Mouse (Mus musculus): ENCODE data around the gene Esrp2. TPM values are rescaled to one million over a fixed set of nuclear protein-coding genes. Genes with fewer than 3 reads are reported as not detected.

Gene Esrp2
- polyA plus RNA-seq, 1 experiment from 2014 or later = 24.0 TPM

DNA sequence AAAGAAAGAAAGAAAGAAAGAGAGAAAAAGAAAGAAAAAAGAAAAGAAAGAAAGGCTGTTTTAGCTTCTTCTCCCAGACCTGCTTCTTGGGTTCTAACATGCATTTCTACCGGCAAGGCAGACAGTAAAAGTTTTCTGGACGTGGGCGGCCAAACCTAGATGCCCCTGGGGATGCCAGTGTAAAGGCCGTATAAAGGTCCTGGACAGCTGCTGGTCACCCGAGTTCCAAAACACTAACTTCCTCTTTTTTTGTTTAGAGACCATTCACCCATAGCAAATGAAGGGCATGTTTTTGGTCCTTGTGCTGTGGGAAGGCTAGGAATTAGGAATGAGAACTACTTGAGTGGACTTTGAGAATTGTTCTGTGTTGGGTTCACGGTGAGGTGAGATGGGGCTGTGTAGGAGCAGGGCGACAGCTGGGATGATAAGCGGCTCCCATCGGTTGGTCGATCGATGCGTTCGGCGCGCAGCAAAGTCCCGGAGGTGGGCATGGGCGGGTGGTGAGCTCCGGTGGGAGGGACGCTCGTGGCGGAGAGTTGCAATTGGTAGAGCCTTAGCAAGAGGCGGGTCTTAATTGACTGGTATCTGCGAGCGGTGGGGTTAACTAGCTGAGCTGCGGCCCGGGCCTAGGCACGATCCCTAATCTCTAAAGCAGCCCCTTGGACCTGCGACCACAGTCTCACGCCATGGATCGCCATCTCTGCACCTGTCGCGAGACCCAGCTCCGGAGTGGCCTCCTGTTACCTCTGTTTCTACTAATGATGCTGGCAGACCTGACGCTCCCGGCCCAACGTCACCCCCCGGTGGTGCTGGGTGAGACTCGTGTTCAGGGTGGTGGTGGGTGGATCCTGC, 13.3 kb upstream of the Esrp2 start, which contains the start of gene Pla2g15:
Gene Pla2g15 (plus strand): TSS at position 599 of the 852 bp plus-strand sequence.
- no peaks in the 10 kb centered on the region for H3K9me3 ChIP-seq (ENCODE audit: low read length)
- peak within 1 kb of the TSS; percentile 64 for H3K4me3 ChIP-seq (ENCODE audit: low read depth, low read length)
- H3K4me2 ChIP-seq (ENCODE audit: low read depth, low read length) = peak within 1 kb of the TSS; percentile 84
- peak within 1 kb of the TSS; percentile 79 for H3K27ac ChIP-seq (ENCODE audit: low read depth)
- no peaks in the 10 kb centered on the region for H3K36me3 ChIP-seq (replicated peaks; ENCODE audit: insufficient read depth, low read length)
- 1% methylated on average over 38 of the region's 38 CpGs for WGBS (ENCODE audit: insufficient replicate concordance)
- peak within 1 kb of the TSS; percentile 45 for H3K9ac ChIP-seq (replicated peaks)
- peaks cover 10% of the 10 kb centered on the region; the same call in 1 of the 2 replicates for H3K4me1 ChIP-seq (ENCODE audit: insufficient read depth)
- TF ChIP-seq EP300 (IDR thresholded peaks at IDR 0.05; ENCODE audit: low read depth) (no peak), CTCF (IDR thresholded peaks at IDR 0.05; ENCODE audit: low read depth) (no peak)
- ATAC-seq (peak; percentile 95), DNase-seq (peak; percentile 93)
- H3K27me3 ChIP-seq (ENCODE audit: insufficient read depth, low read length) = no peaks in the 10 kb centered on the region

DNA sequence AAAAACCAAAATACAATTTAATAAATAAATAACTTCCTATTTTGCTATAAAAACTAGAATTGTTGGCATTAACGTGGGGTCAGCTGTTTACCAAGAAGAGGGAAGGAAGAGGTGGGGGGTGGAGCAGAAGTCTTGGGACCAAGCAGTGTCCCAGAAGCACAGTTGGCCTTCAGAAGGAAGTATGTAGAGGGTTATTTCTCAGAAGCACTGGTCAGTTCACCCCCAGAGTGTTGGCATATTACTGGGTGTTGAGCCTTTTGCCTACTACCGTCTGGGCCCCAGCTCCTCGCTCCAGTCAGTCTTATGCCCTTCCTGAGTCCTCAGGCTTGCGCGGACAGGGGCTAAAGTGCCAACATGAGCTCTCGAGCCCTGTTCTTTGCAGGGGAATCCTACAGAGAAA, 12.3 kb upstream of the Esrp2 start:
- no peak overlapping the region for H3K4me3 ChIP-seq (ENCODE audit: low read depth, low read length)
- H3K27ac ChIP-seq (ENCODE audit: low read depth) = peak overlapping the region; percentile 48; the same call in 1 of the 2 replicates
- no peak for TF ChIP-seq EP300 (IDR thresholded peaks at IDR 0.05; ENCODE audit: low read depth)
- TF ChIP-seq CTCF (IDR thresholded peaks at IDR 0.05; ENCODE audit: low read depth) = no peak
- no peaks in the 10 kb centered on the region for H3K36me3 ChIP-seq (replicated peaks; ENCODE audit: insufficient read depth, low read length)
- no peak overlapping the region for H3K9ac ChIP-seq (replicated peaks)
- H3K27me3 ChIP-seq (ENCODE audit: insufficient read depth, low read length) = no peaks in the 10 kb centered on the region
- ATAC-seq (no peak), DNase-seq (no peak)
- WGBS (ENCODE audit: insufficient replicate concordance) = 77% methylated on average over 6 of the region's 6 CpGs
- H3K9me3 ChIP-seq (ENCODE audit: low read length) = no peaks in the 10 kb centered on the region
- no peak overlapping the region; the same call in 1 of the 2 replicates for H3K4me2 ChIP-seq (ENCODE audit: low read depth, low read length)
- peaks cover 10% of the 10 kb centered on the region; the same call in 1 of the 2 replicates for H3K4me1 ChIP-seq (ENCODE audit: insufficient read depth)

- 0 out of 2 replicates have a peak overlapping the region, but pooled peaks have one; percentile 48 for H3K27ac ChIP-seq (ENCODE audit: low read depth)
- no peak overlapping the region for H3K4me2 ChIP-seq (ENCODE audit: low read depth, low read length)
- H3K36me3 ChIP-seq (replicated peaks; ENCODE audit: insufficient read depth, low read length) = no peaks in the 10 kb centered on the region
- TF ChIP-seq EP300 (IDR thresholded peaks at IDR 0.05; ENCODE audit: low read depth) = no peak
- no peak for TF ChIP-seq CTCF (IDR thresholded peaks at IDR 0.05; ENCODE audit: low read depth)
- 66% methylated on average over 6 of the region's 6 CpGs for WGBS (ENCODE audit: insufficient replicate concordance)
- H3K9ac ChIP-seq (replicated peaks) = no peak overlapping the region
- DNase-seq = no peak
- no peaks in the 10 kb centered on the region for H3K27me3 ChIP-seq (ENCODE audit: insufficient read depth, low read length)
- no peak overlapping the region for H3K4me3 ChIP-seq (ENCODE audit: low read depth, low read length)
- ATAC-seq = no peak
- H3K4me1 ChIP-seq (ENCODE audit: insufficient read depth) = peaks cover 10% of the 10 kb centered on the region; the same call in 1 of the 2 replicates
- no peaks in the 10 kb centered on the region for H3K9me3 ChIP-seq (ENCODE audit: low read length)
Measured at GRCm38 (mm10) chr8:106147868-106148565, 11.2 kb upstream of the Esrp2 start.

GRCm38 (mm10) chr8:106146014-106146413, 9.2 kb upstream of the Esrp2 start:
- Histone ChIP-seq H3K4me3 (ENCODE audit: low read depth, low read length) (no peak overlapping the region), H3K4me2 (ENCODE audit: low read depth, low read length) (no peak overlapping the region), H3K9ac (replicated peaks) (no peak overlapping the region), H3K4me1 (ENCODE audit: insufficient read depth) (peaks cover 12% of the 10 kb centered on the region), H3K27ac (ENCODE audit: low read depth) (no peak overlapping the region), H3K36me3 (replicated peaks; ENCODE audit: insufficient read depth, low read length) (no peaks in the 10 kb centered on the region), H3K9me3 (ENCODE audit: low read length) (no peaks in the 10 kb centered on the region), H3K27me3 (ENCODE audit: insufficient read depth, low read length) (no peaks in the 10 kb centered on the region)
- WGBS (ENCODE audit: insufficient replicate concordance) = 61% methylated on average over 4 of the region's 4 CpGs
- no peak for DNase-seq
- TF ChIP-seq CTCF (IDR thresholded peaks at IDR 0.05; ENCODE audit: low read depth) = no peak
- no peak for TF ChIP-seq EP300 (IDR thresholded peaks at IDR 0.05; ENCODE audit: low read depth)
- no peak for ATAC-seq

DNA sequence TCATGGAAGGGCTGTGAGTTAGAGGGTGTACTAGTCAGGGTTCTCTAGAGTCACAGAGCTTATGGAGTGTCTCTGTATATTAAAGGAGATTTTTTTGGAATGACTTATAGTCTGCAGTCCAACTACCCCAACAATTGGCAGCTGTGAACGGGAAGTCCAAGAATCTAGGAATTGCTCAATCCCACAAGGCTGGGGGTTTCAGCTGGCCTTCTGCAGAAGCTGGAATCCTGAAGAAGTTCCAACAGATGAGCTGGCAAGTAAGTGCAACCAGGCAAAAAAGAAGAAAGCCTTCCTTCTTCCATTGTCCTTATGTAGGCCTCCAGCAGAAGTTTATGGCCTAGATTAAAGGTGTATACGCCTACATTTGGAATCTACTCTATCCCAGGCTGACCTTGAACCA, 8.6 kb upstream of the Esrp2 start:
- Histone ChIP-seq H3K27ac (ENCODE audit: low read depth) (no peak overlapping the region), H3K9ac (replicated peaks) (no peak overlapping the region), H3K9me3 (ENCODE audit: low read length) (no peaks in the 10 kb centered on the region), H3K4me2 (ENCODE audit: low read depth, low read length) (no peak overlapping the region), H3K27me3 (ENCODE audit: insufficient read depth, low read length) (no peaks in the 10 kb centered on the region), H3K4me3 (ENCODE audit: low read depth, low read length) (no peak overlapping the region), H3K36me3 (replicated peaks; ENCODE audit: insufficient read depth, low read length) (no peaks in the 10 kb centered on the region), H3K4me1 (ENCODE audit: insufficient read depth) (peaks cover 6% of the 10 kb centered on the region)
- ATAC-seq (no peak), DNase-seq (no peak)
- TF ChIP-seq EP300 (IDR thresholded peaks at IDR 0.05; ENCODE audit: low read depth) = no peak
- TF ChIP-seq CTCF (IDR thresholded peaks at IDR 0.05; ENCODE audit: low read depth) = no peak
- WGBS (ENCODE audit: insufficient replicate concordance) = 64% methylated on average over 2 of the region's 2 CpGs

GRCm38 (mm10) chr8:106140769-106141168, 4.0 kb upstream of the Esrp2 start:
- DNase-seq (peak; percentile 87), ATAC-seq (no peak)
- Histone ChIP-seq H3K4me3 (ENCODE audit: low read depth, low read length) (no peak overlapping the region), H3K9ac (replicated peaks) (no peak overlapping the region), H3K9me3 (ENCODE audit: low read length) (no peaks in the 10 kb centered on the region), H3K36me3 (replicated peaks; ENCODE audit: insufficient read depth, low read length) (no peaks in the 10 kb centered on the region), H3K27ac (ENCODE audit: low read depth) (no peak overlapping the region), H3K4me2 (ENCODE audit: low read depth, low read length) (no peak overlapping the region), H3K4me1 (ENCODE audit: insufficient read depth) (peaks cover 13% of the 10 kb centered on the region), H3K27me3 (ENCODE audit: insufficient read depth, low read length) (peaks cover 27% of the 10 kb centered on the region)
- WGBS (ENCODE audit: insufficient replicate concordance) = 14% methylated on average over 13 of the region's 13 CpGs
- TF ChIP-seq EP300 (IDR thresholded peaks at IDR 0.05; ENCODE audit: low read depth) = no peak
- TF ChIP-seq CTCF (IDR thresholded peaks at IDR 0.05; ENCODE audit: low read depth) = peak; percentile 98

Data from liver, postnatal 0 days (tissue).